Mouse (Mus musculus): ENCODE data around the gene Nup107. TPM values are rescaled to one million over a fixed set of nuclear protein-coding genes. Genes with fewer than 3 reads are reported as not detected.
"Not testable (repeated sequence)": the region's sequence is repeated elsewhere in the genome, so short reads cannot be mapped to it uniquely, and the experiment has no call there.

The Nup107 gene
- polyA plus RNA-seq, 1 experiment = 22.8 TPM

- Histone ChIP-seq H3K4me3 (replicated peaks; ENCODE audit: control insufficient read depth, low read depth, low read length) (no peak overlapping the region), H3K27ac (ENCODE audit: control insufficient read depth, insufficient read depth, low read depth, low read length, poor library complexity) (no peak overlapping the region), H3K4me1 (ENCODE audit: control insufficient read depth, insufficient read depth, low read length) (peaks cover 2% of the 10 kb centered on the region; the same call in 1 of the 2 replicates)
- 86% methylated on average over 2 of the region's 2 CpGs for WGBS
- TF ChIP-seq CTCF (IDR thresholded peaks at IDR 0.05; ENCODE audit: control insufficient read depth, insufficient read depth, low read length) = no peak
- no peak for TF ChIP-seq POLR2A (IDR thresholded peaks at IDR 0.05; ENCODE audit: borderline replicate concordance, control insufficient read depth, low read depth, low read length)
Measured at GRCm38 (mm10) chr10:117707114-117707838, 85.2 kb downstream of the Nup107 start.

GRCm38 (mm10) chr10:117706440-117706839 lies 86.1 kb downstream of the Nup107 start:
- H3K27ac ChIP-seq (ENCODE audit: control insufficient read depth, insufficient read depth, low read depth, low read length, poor library complexity) = no peak overlapping the region
- no peak for TF ChIP-seq CTCF (IDR thresholded peaks at IDR 0.05; ENCODE audit: control insufficient read depth, insufficient read depth, low read length)
- TF ChIP-seq POLR2A (IDR thresholded peaks at IDR 0.05; ENCODE audit: borderline replicate concordance, control insufficient read depth, low read depth, low read length) = no peak
- 84% methylated on average over 6 of the region's 6 CpGs for WGBS
- no peak overlapping the region for H3K4me3 ChIP-seq (replicated peaks; ENCODE audit: control insufficient read depth, low read depth, low read length)
- H3K4me1 ChIP-seq (ENCODE audit: control insufficient read depth, insufficient read depth, low read length) = peaks cover 2% of the 10 kb centered on the region; the same call in 1 of the 2 replicates

DNA sequence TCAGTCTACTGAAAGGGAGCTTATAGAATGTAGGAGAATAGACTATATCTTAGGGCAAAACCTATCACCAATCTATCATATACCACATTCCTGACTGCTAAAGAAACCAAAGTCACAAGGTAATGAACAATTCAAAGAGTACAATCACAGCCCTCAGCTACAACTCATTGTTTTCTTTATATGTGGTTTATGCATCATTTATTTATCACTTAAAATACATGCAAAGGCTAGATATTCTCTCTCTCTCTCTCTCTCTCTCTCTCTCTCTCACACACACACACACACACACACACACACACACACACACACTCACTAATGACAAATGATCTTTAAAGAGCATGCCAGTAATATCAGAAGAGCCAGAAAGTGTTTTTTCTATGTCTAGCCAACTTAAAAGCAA lies 86.7 kb downstream of the Nup107 start:
- no peak for TF ChIP-seq POLR2A (IDR thresholded peaks at IDR 0.05; ENCODE audit: borderline replicate concordance, control insufficient read depth, low read depth, low read length)
- no peak for TF ChIP-seq CTCF (IDR thresholded peaks at IDR 0.05; ENCODE audit: control insufficient read depth, insufficient read depth, low read length)
- Histone ChIP-seq H3K4me1 (ENCODE audit: control insufficient read depth, insufficient read depth, low read length) (peaks cover 2% of the 10 kb centered on the region; the same call in 1 of the 2 replicates), H3K4me3 (replicated peaks; ENCODE audit: control insufficient read depth, low read depth, low read length) (no peak overlapping the region), H3K27ac (ENCODE audit: control insufficient read depth, insufficient read depth, low read depth, low read length, poor library complexity) (no peak overlapping the region)

GRCm38 (mm10) chr10:117704964-117705335 lies 87.6 kb downstream of the Nup107 start:
- Histone ChIP-seq H3K4me1 (ENCODE audit: control insufficient read depth, insufficient read depth, low read length) (peaks cover 2% of the 10 kb centered on the region; the same call in 1 of the 2 replicates), H3K27ac (ENCODE audit: control insufficient read depth, insufficient read depth, low read depth, low read length, poor library complexity) (no peak overlapping the region), H3K4me3 (replicated peaks; ENCODE audit: control insufficient read depth, low read depth, low read length) (no peak overlapping the region)
- TF ChIP-seq POLR2A (IDR thresholded peaks at IDR 0.05; ENCODE audit: borderline replicate concordance, control insufficient read depth, low read depth, low read length) (no peak), CTCF (IDR thresholded peaks at IDR 0.05; ENCODE audit: control insufficient read depth, insufficient read depth, low read length) (no peak)
- 91% methylated on average over 6 of the region's 6 CpGs for WGBS

DNA sequence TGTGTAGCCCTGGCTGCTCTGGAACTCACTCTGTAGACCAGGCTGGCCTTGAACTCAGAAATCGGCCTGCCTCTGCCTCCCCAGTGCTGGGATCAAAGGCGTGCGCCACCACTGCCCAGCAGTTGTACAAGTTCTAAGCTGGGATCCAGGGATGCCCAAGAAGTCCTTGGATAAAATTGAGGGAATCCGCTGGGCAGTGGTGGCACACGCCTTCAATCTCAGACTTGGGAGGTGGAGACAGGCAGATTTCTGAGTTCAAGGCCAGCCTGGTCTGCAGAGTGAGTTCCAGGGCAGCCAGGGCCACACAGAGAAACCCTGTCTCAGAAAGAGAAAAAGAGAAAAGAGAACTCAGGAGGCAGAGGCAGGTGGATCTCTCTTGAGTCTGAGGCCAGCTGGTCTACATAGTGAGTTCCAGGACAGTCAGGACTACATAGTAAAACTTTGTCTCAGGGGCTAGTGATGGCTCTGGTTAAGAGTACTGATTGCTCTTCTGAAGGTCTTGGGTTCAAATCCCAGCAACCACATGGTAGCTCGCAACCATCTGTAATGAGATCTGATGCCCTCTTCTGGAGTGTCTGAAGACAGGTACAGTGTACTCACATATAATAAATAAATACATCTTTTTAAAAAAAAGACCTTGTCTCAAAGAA lies 88.1 kb downstream of the Nup107 start:
- not testable (repeated sequence) for H3K27ac ChIP-seq (ENCODE audit: control insufficient read depth, insufficient read depth, low read depth, low read length, poor library complexity); H3K4me1 ChIP-seq (ENCODE audit: control insufficient read depth, insufficient read depth, low read length); H3K4me3 ChIP-seq (replicated peaks; ENCODE audit: control insufficient read depth, low read depth, low read length)
- WGBS = 95% methylated on average over 6 of the region's 6 CpGs

GRCm38 (mm10) chr10:117703506-117703905 lies 89.0 kb downstream of the Nup107 start:
- no peaks in the 10 kb centered on the region for H3K4me1 ChIP-seq (ENCODE audit: control insufficient read depth, insufficient read depth, low read length)
- 94% methylated on average over 3 of the region's 3 CpGs for WGBS
- TF ChIP-seq CTCF (IDR thresholded peaks at IDR 0.05; ENCODE audit: control insufficient read depth, insufficient read depth, low read length) (no peak), POLR2A (IDR thresholded peaks at IDR 0.05; ENCODE audit: borderline replicate concordance, control insufficient read depth, low read depth, low read length) (no peak)
- no peak overlapping the region for H3K4me3 ChIP-seq (replicated peaks; ENCODE audit: control insufficient read depth, low read depth, low read length)
- no peak overlapping the region for H3K27ac ChIP-seq (ENCODE audit: control insufficient read depth, insufficient read depth, low read depth, low read length, poor library complexity)

GRCm38 (mm10) chr10:117702024-117702833 lies 90.3 kb downstream of the Nup107 start:
- WGBS = 92% methylated on average over 6 of the region's 6 CpGs
- TF ChIP-seq POLR2A (IDR thresholded peaks at IDR 0.05; ENCODE audit: borderline replicate concordance, control insufficient read depth, low read depth, low read length) = no peak
- TF ChIP-seq CTCF (IDR thresholded peaks at IDR 0.05; ENCODE audit: control insufficient read depth, insufficient read depth, low read length) = no peak

More at GRCm38 (mm10) chr10:117702024-117702833, 90.3 kb downstream of the Nup107 start:
- Histone ChIP-seq H3K4me3 (replicated peaks; ENCODE audit: control insufficient read depth, low read depth, low read length) (no peak overlapping the region), H3K27ac (ENCODE audit: control insufficient read depth, insufficient read depth, low read depth, low read length, poor library complexity) (no peak overlapping the region), H3K4me1 (ENCODE audit: control insufficient read depth, insufficient read depth, low read length) (no peaks in the 10 kb centered on the region)
